Mouse (Mus musculus) midbrain, embryonic 14.5 days (tissue): ENCODE data around the gene Eras. TPM values are rescaled to one million over a fixed set of nuclear protein-coding genes. Genes with fewer than 3 reads are reported as not detected.

ENCODE experiments used
- ATAC-seq: fragments of 200-750 bp; cut with Nextera tagmentation; 2 replicates; pipeline ENCODE4 v1.8.0; 2017; ENCODE audit warnings: moderate number of reproducible peaks, moderate library complexity; ENCODE audit not compliant: low FRiP score, low TSS enrichment
- DNase-seq: peaks from one replicate; pipeline ENCODE4 v3.0.0-alpha.2; 2015
- H3K27ac ChIP-seq: fragments of 300-500 bp; sonication (generic); replicated peaks from 2 replicates; pipeline ENCODE4 v1.5.1; 2014; ENCODE audit warnings: mild to moderate bottlenecking, low read depth, low read length, moderate library complexity
- H3K27me3 ChIP-seq: fragments of 300-500 bp; sonication (generic); 2 replicates; pipeline ENCODE4 v1.6.1; 2014; ENCODE audit warnings: low read length, control low read depth, mixed read lengths; ENCODE audit not compliant: control insufficient read depth, insufficient read depth
- H3K36me3 ChIP-seq: fragments of 300-500 bp; sonication (generic); 2 replicates; pipeline ENCODE4 v1.6.1; 2014; ENCODE audit warnings: low read length, control low read depth; ENCODE audit not compliant: control insufficient read depth, insufficient read depth
- H3K4me1 ChIP-seq: fragments of 300-500 bp; sonication (generic); 2 replicates; pipeline ENCODE4 v1.6.1; 2014; ENCODE audit warnings: mild to moderate bottlenecking, antibody characterized with exemption, low read length, control low read depth; ENCODE audit not compliant: control insufficient read depth, insufficient read depth
- H3K4me2 ChIP-seq: fragments of 300-500 bp; sonication (generic); 2 replicates; pipeline ENCODE4 v1.6.1; 2014; ENCODE audit warnings: mild to moderate bottlenecking, low read length, moderate library complexity
- H3K4me3 ChIP-seq: fragments of 300-500 bp; sonication (generic); replicated peaks from 2 replicates; pipeline ENCODE4 v1.5.1; 2014; ENCODE audit warnings: low read depth, low read length
- H3K9ac ChIP-seq: fragments of 300-500 bp; sonication (generic); replicated peaks from 2 replicates; pipeline ENCODE4 v1.6.1; 2014; ENCODE audit warnings: mild to moderate bottlenecking, low read length, moderate library complexity
- H3K9me3 ChIP-seq: fragments of 300-500 bp; sonication (generic); 2 replicates; pipeline ENCODE4 v1.6.1; 2016; ENCODE audit warnings: low read length, control low read depth, mixed read lengths; ENCODE audit not compliant: control insufficient read depth
- WGBS: fragments of 180-500 bp; shearing (Covaris S2); extraction: QIAGEN DNeasy Blood & Tissue Kit; methylation state at CpG from one replicate; pipeline ENCODE4 v1.1.7; 2014; 5-methylcytosine and 5-hydroxymethylcytosine counted together
- polyA plus RNA-seq: library from polyadenylated mRNA; unstranded; fragments of >200 nt; fragmentation: Nextera tagmentation; extraction: Ambion mirVana; gene quantifications from 2 replicates; pipeline ENCODE4 v1.2.1, GENCODE M21; 2014

Gene Eras
- polyA plus RNA-seq, 1 experiment from 2014 or later, result not detected

DNA sequence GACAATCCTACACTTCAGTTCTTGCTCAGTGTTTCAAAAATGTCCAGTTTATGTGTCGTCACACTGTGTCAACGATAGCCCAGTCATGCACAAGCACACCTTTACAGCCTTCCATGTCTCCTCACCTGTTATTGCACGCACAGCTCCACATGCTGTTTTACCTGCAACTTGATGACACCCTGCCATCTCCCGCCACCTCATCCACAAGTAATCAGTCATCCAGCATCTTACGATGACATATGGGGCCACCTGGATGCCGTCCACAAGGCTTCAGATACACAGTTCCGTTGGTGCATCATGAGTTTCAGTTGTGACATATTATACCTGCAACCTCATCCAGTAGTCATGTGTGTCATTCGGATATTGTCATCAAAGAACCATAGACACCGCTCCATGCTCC is 30.5 kb upstream of the Eras start:
- no peaks in the 10 kb centered on the region for H3K9me3 ChIP-seq
- no peaks in the 10 kb centered on the region for H3K36me3 ChIP-seq
- H3K4me1 ChIP-seq, result no peaks in the 10 kb centered on the region
- H3K27ac ChIP-seq, result no peak overlapping the region
- H3K27me3 ChIP-seq, result no peaks in the 10 kb centered on the region
- no peak overlapping the region for H3K4me3 ChIP-seq
- WGBS, result 94% methylated on average over 9 of the region's 9 CpGs
- H3K4me2 ChIP-seq, result no peak overlapping the region
- DNase-seq, result no peak
- no peak for ATAC-seq
- no peak overlapping the region for H3K9ac ChIP-seq

DNA sequence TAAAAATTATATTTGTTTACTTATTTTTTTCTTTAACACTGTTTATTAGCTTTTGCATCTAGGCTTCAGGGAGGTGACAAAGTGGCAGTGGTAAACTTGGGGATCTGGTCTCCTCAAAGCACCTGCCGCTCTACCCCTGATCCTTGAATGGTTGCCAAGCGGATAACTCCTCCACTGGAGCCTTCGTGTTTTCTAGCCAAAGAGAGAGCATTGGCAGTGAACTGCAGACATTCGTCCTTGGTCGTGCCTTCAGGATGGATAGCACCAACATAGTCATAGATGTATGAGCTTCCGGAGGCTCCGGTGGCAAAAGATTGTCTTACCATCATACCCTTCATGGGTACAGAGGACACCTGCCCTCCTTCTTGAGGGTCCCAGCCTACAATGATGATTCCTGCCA is 21.7 kb upstream of the Eras start:
- Histone ChIP-seq H3K4me2 (no peak overlapping the region), H3K27ac (no peak overlapping the region), H3K9me3 (no peaks in the 10 kb centered on the region), H3K36me3 (no peaks in the 10 kb centered on the region), H3K4me3 (no peak overlapping the region), H3K27me3 (no peaks in the 10 kb centered on the region), H3K4me1 (no peaks in the 10 kb centered on the region), H3K9ac (no peak overlapping the region)
- WGBS, result 88% methylated on average over 7 of the region's 7 CpGs
- ATAC-seq (no peak), DNase-seq (no peak)

DNA sequence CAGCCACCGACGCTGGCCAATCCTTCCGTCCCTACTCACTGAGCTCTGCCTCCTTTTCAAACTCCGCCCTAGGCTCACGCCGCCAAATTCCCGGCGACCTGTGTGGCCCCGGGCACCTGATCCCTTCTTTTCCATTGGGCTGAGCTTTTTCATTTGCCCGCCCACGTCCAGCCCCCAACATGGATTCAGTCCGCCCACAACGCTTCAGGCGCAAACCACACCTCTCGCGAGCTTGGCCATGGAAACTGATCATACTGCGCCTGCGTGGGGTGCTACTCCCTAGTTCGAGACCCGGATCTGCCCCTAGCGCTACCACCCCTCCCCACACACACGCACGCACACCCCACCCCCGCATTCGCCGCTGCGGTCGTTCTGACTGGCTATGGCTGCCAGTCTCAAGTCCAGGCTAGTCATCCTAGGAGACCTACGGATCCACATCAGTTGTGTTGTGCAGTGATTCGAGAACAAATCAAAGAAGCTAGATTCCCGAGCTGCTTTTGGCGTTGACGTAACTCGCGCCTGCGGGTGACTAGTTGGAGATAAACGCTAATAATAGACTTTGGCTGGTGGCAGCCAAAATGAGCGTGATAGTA is 19.6 kb upstream of the Eras start:
- peak; percentile 96; the same call in 1 of the 2 replicates for ATAC-seq

DNA sequence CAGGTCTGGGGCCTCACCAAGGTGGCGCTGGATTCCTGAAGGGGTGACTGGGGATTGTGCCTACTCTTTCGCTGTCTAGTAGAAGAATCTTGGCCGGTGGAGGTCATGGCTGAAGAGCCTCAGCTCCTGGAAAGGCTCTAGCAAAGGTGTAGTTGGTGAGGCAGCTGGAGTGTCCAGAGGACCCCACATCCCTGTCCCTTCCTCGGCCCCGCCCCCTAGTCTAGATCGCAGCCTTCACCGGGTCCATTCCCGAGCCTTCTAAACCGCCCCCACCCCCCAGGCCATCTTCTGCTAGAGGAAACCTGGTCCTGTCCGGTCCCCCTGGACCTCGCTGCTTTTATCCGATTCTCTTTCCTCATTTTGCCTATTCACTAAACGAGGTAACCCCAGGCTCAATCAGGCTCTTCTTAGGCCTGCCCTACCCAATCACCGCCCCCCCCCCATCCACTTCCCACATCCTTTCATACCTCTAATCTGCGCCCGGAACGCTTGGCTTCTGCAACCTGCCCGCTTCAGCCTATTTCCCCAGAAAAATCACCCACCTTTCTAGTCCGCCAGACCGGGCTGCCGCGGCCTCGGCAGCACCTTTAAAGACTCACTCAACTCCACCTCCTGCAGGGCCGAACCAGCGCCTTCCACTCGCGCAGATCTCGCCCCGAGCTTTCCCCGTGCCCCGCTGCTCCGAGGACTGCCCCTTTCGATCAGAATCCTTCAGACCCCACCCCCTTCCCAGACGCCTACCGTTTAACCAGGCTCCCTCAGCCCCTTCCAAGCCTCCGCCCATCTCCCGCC is 18.9 kb upstream of the Eras start, which contains the start of gene Hdac6:
TSS of gene Hdac6 (minus strand) at position 782 of the 792 bp plus-strand sequence.
- Histone ChIP-seq H3K4me3 (peak within 1 kb of the TSS; percentile 46), H3K9me3 (no peaks in the 10 kb centered on the region), H3K36me3 (0 out of 2 replicates have a peak, but pooled peaks cover 4% of the 10 kb centered on the region), H3K4me1 (no peaks in the 10 kb centered on the region), H3K4me2 (peak within 1 kb of the TSS; percentile 56), H3K9ac (peak within 1 kb of the TSS; percentile 43), H3K27me3 (no peaks in the 10 kb centered on the region), H3K27ac (peak within 1 kb of the TSS; percentile 71)
- ATAC-seq, result peak; percentile 57
- WGBS, result 25% methylated on average over 36 of the region's 37 CpGs
- no peak for DNase-seq

More for the DNA sequence above, 19.6 kb upstream of the Eras start:
- H3K9ac ChIP-seq, result peak overlapping the region; percentile 31; the same call in 1 of the 2 replicates
- H3K36me3 ChIP-seq, result 0 out of 2 replicates have a peak, but pooled peaks cover under 1% of the 10 kb centered on the region
- H3K4me1 ChIP-seq, result no peaks in the 10 kb centered on the region
- peak; percentile 94 for DNase-seq
- H3K9me3 ChIP-seq, result no peaks in the 10 kb centered on the region
- peak overlapping the region; percentile 70 for H3K27ac ChIP-seq
- peak overlapping the region; percentile 49 for H3K4me2 ChIP-seq
- peak overlapping the region; percentile 46 for H3K4me3 ChIP-seq
- H3K27me3 ChIP-seq, result no peaks in the 10 kb centered on the region
- WGBS, result 19% methylated on average over 38 of the region's 38 CpGs

DNA sequence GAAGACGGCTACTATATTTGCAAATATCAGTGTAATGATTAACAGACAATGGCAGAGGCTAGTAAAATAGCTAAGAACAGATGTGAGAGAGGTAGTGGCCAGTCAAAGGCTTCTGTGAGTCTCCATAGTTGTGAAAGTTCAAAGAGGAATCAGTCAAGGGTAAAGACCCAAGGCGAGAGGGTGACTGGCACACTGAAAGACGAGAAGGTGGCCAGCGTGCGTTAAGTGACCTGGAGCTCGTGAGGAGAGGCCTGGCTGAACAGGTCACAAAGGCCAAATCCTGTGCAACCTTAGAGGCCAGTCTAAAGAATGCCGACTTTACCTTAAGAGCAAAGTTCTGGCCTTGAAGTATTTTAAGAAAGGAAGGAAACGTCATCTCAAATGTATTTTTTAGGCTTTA is 17.2 kb upstream of the Eras start:
- H3K27me3 ChIP-seq, result no peaks in the 10 kb centered on the region
- H3K4me2 ChIP-seq, result no peak overlapping the region
- no peaks in the 10 kb centered on the region for H3K9me3 ChIP-seq
- H3K4me1 ChIP-seq, result no peaks in the 10 kb centered on the region
- no peak overlapping the region for H3K27ac ChIP-seq
- DNase-seq (no peak), ATAC-seq (no peak)
- no peak overlapping the region for H3K9ac ChIP-seq
- H3K36me3 ChIP-seq, result peaks cover 9% of the 10 kb centered on the region; the same call in 1 of the 2 replicates
- 68% methylated on average over 8 of the region's 8 CpGs for WGBS
- no peak overlapping the region for H3K4me3 ChIP-seq

DNA sequence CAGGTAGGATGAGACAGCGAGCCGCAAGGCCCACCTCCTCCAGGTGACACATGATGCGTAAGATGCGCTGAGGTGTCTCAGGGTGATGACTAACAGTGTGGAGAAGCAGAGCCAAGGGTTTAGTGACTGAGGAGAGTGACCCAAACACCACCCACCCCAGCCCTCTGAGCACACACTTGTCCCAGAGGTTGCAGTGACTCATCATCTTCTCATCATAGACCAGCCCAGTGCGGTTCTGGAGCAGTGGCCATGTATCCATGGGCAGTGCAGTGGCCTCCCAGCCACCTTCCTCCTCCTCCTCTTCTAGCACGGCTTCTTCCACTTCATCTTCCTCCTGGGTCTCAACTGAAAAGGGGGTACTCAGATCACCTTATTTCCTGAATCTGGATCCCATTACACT is 9.3 kb upstream of the Eras start:
- DNase-seq (no peak), ATAC-seq (no peak)
- no peaks in the 10 kb centered on the region for H3K4me1 ChIP-seq
- no peaks in the 10 kb centered on the region for H3K27me3 ChIP-seq
- 96% methylated on average over 6 of the region's 6 CpGs for WGBS
- H3K27ac ChIP-seq, result no peak overlapping the region
- peaks cover 32% of the 10 kb centered on the region for H3K36me3 ChIP-seq
- H3K9ac ChIP-seq, result no peak overlapping the region
- no peaks in the 10 kb centered on the region for H3K9me3 ChIP-seq
- no peak overlapping the region for H3K4me3 ChIP-seq
- no peak overlapping the region for H3K4me2 ChIP-seq

DNA sequence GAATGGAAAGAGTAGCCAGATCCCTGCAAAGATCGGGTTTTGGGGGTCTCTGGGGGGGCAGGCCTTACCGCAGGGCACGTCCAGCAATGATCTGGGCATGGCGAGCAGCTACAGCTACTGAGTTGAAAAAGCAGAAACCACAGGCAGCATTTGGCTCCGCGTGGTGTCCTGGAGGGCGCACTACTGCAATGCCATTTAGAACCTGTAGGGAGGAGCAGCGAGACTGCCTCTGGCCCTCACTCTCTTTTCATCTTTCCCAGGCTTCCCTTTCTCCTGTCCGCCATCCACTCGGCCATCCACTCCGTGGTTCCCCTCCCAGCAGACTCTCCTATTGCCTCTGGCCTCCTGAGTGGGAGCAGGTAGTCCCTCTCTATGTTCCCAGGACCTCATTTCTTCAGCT is 8.5 kb upstream of the Eras start:
- no peaks in the 10 kb centered on the region for H3K4me1 ChIP-seq
- H3K27me3 ChIP-seq, result no peaks in the 10 kb centered on the region
- WGBS, result 52% methylated on average over 11 of the region's 11 CpGs
- H3K4me2 ChIP-seq, result no peak overlapping the region
- peaks cover 40% of the 10 kb centered on the region for H3K36me3 ChIP-seq
- H3K9ac ChIP-seq, result no peak overlapping the region
- DNase-seq (no peak), ATAC-seq (no peak)
- H3K4me3 ChIP-seq, result no peak overlapping the region
- no peaks in the 10 kb centered on the region for H3K9me3 ChIP-seq
- H3K27ac ChIP-seq, result no peak overlapping the region

DNA sequence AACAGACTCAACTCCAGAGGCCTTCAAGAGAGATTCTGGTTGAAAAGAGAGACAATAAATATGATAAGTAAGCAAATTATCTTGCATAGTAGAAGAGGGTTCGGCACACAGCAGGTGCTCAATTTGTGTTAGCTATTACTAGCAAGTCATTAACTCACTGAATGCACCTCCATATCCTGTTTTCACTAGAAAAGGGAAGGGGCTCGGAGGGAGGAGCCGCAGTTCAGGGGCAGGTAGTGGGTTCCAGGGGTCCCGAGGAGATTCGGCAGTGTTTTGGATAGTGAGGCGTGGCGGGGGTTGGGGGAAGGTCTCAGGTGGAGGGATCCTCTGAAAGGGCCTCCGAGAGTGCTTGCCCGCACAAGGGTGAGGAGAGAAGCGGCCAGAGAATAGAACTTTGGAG is 1.3 kb downstream of the Eras start:
- ATAC-seq, result no peak
- Histone ChIP-seq H3K27me3 (no peaks in the 10 kb centered on the region; the same call in 1 of the 2 replicates), H3K9me3 (no peaks in the 10 kb centered on the region), H3K36me3 (peaks cover 39% of the 10 kb centered on the region), H3K4me3 (no peak overlapping the region), H3K4me2 (no peak overlapping the region), H3K27ac (no peak overlapping the region), H3K4me1 (peaks cover 8% of the 10 kb centered on the region; the same call in 1 of the 2 replicates), H3K9ac (no peak overlapping the region)
- 29% methylated on average over 10 of the region's 10 CpGs for WGBS
- no peak for DNase-seq
